Mouse (Mus musculus) macrophage (primary cell): Measurements from ENCODE around the gene Aunip. TPM values are rescaled to one million over a fixed set of nuclear protein-coding genes. Genes with fewer than 3 reads are reported as not detected.
A peak's percentile ranks its signal among the peaks of the same experiment; 100 is the strongest.

Source experiments
- H3K27ac ChIP-seq: fragments of 350-480 bp; formaldehyde crosslinking; 2 replicates; pipeline ENCODE4 v1.9.0; 2021
- H3K36me3 ChIP-seq: fragments of 350-480 bp; formaldehyde crosslinking; 2 replicates; pipeline ENCODE4 v1.9.0; 2021; ENCODE audit errors: inconsistent target
- H3K4me3 ChIP-seq: fragments of 350-480 bp; formaldehyde crosslinking; 2 replicates; pipeline ENCODE4 v1.9.0; 2021; ENCODE audit errors: inconsistent target
- H3K79me2 ChIP-seq: fragments of 350-480 bp; formaldehyde crosslinking; 2 replicates; pipeline ENCODE4 v1.9.0; 2021; ENCODE audit errors: inconsistent target
- WGBS: methylation state at CpG from one replicate; pipeline ENCODE4 v1.1.7; 2026; ENCODE audit warnings: inconsistent platforms; ENCODE audit not compliant: missing documents; 5-methylcytosine and 5-hydroxymethylcytosine counted together
- polyA plus RNA-seq: library from polyadenylated mRNA; stranded (reverse); fragments of 250-400 nt; gene quantifications from 3 replicates; pipeline ENCODE4 v1.2.4, GENCODE M21; 2018; ENCODE audit warnings: inconsistent platforms
- total RNA-seq, 78 experiments: library from RNA; depleted of rRNA; stranded (reverse); fragments of 250-400 nt; gene quantifications; 1 replicate in 9 of 78; 2 replicates in 24 of 78; 3 replicates in 43 of 78; 4 replicates in 2 of 78; pipeline ENCODE4 v1.2.4; 2018; ENCODE audit warnings: inconsistent platforms in 56 of 78

Gene Aunip
- 1 to 10 TPM in 4 of 26 experiments, under 1 TPM in 8, not detected in 14; 0.58 to 2.0 (median 0.75) TPM for total RNA-seq (2018; cell fraction: chromatin; rRNA removed)
- 1 to 10 TPM in 3 of 26 experiments, under 1 TPM in 23; 0.09 to 1.3 (median 0.68) TPM for total RNA-seq (2018; cell fraction: cytosol; rRNA removed)
- 1 to 10 TPM in 5 of 26 experiments, under 1 TPM in 11, not detected in 10; 0.39 to 7.2 (median 0.76) TPM for total RNA-seq (2018; cell fraction: nucleus; rRNA removed)
- 0.18 to 6.2 TPM (median 1.8 TPM) in 3 replicates for polyA plus RNA-seq

GRCm38 (mm10) chr4:134510845-134511411 is at the start of gene Aunip:
Gene Aunip, plus strand, starts transcription at chr4:134510999.
- peak within 1 kb of the TSS; percentile 55 for H3K4me3 ChIP-seq
- H3K36me3 ChIP-seq, result peaks cover 13% of the 10 kb centered on the region
- peak within 1 kb of the TSS; percentile 48 for H3K27ac ChIP-seq
- under 1% methylated on average over 42 of the region's 42 CpGs for WGBS
- peaks cover 56% of the 10 kb centered on the region for H3K79me2 ChIP-seq

GRCm38 (mm10) chr4:134461252-134461651 is 49.5 kb upstream of the Aunip start:
- no peaks in the 10 kb centered on the region for H3K79me2 ChIP-seq
- WGBS, result 85% methylated on average over 5 of the region's 5 CpGs
- H3K4me3 ChIP-seq, result no peak overlapping the region
- H3K36me3 ChIP-seq, result no peaks in the 10 kb centered on the region
- H3K27ac ChIP-seq, result no peak overlapping the region

GRCm38 (mm10) chr4:134465789-134466188 is 45.0 kb upstream of the Aunip start:
- 93% methylated on average over 12 of the region's 12 CpGs for WGBS
- H3K4me3 ChIP-seq, result no peak overlapping the region
- H3K79me2 ChIP-seq, result peaks cover 17% of the 10 kb centered on the region
- no peaks in the 10 kb centered on the region for H3K36me3 ChIP-seq
- no peak overlapping the region for H3K27ac ChIP-seq

GRCm38 (mm10) chr4:134466381-134467262 is 44.2 kb upstream of the Aunip start:
- no peaks in the 10 kb centered on the region for H3K36me3 ChIP-seq
- WGBS, result 86% methylated on average over 11 of the region's 11 CpGs
- peaks cover 23% of the 10 kb centered on the region for H3K79me2 ChIP-seq
- no peak overlapping the region for H3K4me3 ChIP-seq
- no peak overlapping the region for H3K27ac ChIP-seq

GRCm38 (mm10) chr4:134467435-134468214 is 43.2 kb upstream of the Aunip start:
- peaks cover 23% of the 10 kb centered on the region for H3K79me2 ChIP-seq
- H3K27ac ChIP-seq, result peak overlapping the region; percentile 22; the same call in 1 of the 2 replicates
- under 1% methylated on average over 31 of the region's 31 CpGs for WGBS
- no peaks in the 10 kb centered on the region for H3K36me3 ChIP-seq
- H3K4me3 ChIP-seq, result peak overlapping the region; percentile 49

GRCm38 (mm10) chr4:134468215-134468575 is 42.6 kb upstream of the Aunip start, which contains the start of gene Stmn1:
Gene Stmn1, plus strand, starts transcription at chr4:134468320.
- peak within 1 kb of the TSS; percentile 63 for H3K27ac ChIP-seq
- H3K36me3 ChIP-seq, result no peaks in the 10 kb centered on the region
- WGBS, result 0% methylated on average over 25 of the region's 31 CpGs
- H3K79me2 ChIP-seq, result peaks cover 23% of the 10 kb centered on the region
- H3K4me3 ChIP-seq, result peak within 1 kb of the TSS; percentile 49

- peak overlapping the region; percentile 49 for H3K4me3 ChIP-seq
- peak overlapping the region; percentile 63 for H3K27ac ChIP-seq
- WGBS, result under 1% methylated on average over 63 of the region's 68 CpGs
- peaks cover 23% of the 10 kb centered on the region for H3K79me2 ChIP-seq
- 0 out of 2 replicates have a peak, but pooled peaks cover under 1% of the 10 kb centered on the region for H3K36me3 ChIP-seq
These were observed 42.1 kb upstream of the Aunip start for GRCm38 (mm10) chr4:134468578-134469266.

GRCm38 (mm10) chr4:134469341-134469796 is 41.4 kb upstream of the Aunip start:
- Histone ChIP-seq H3K4me3 (peak overlapping the region; percentile 36), H3K79me2 (peaks cover 23% of the 10 kb centered on the region), H3K27ac (peak overlapping the region; percentile 63), H3K36me3 (peaks cover 6% of the 10 kb centered on the region; the same call in 1 of the 2 replicates)
- WGBS, result 11% methylated on average over 3 of the region's 6 CpGs

- Histone ChIP-seq H3K4me3 (peak overlapping the region; percentile 36), H3K79me2 (peaks cover 23% of the 10 kb centered on the region), H3K27ac (peak overlapping the region; percentile 63; the same call in 1 of the 2 replicates), H3K36me3 (peaks cover 6% of the 10 kb centered on the region; the same call in 1 of the 2 replicates)
- 61% methylated on average over 3 of the region's 3 CpGs for WGBS
These were observed 40.8 kb upstream of the Aunip start for GRCm38 (mm10) chr4:134469985-134470384.

- Histone ChIP-seq H3K79me2 (peaks cover 23% of the 10 kb centered on the region), H3K27ac (no peak overlapping the region), H3K4me3 (no peak overlapping the region), H3K36me3 (peaks cover 6% of the 10 kb centered on the region; the same call in 1 of the 2 replicates)
These were observed 39.3 kb upstream of the Aunip start for GRCm38 (mm10) chr4:134471469-134471868.

- 88% methylated on average over 4 of the region's 4 CpGs for WGBS
- H3K79me2 ChIP-seq, result peaks cover 23% of the 10 kb centered on the region
- no peak overlapping the region for H3K4me3 ChIP-seq
- H3K36me3 ChIP-seq, result peaks cover 6% of the 10 kb centered on the region; the same call in 1 of the 2 replicates
- H3K27ac ChIP-seq, result no peak overlapping the region
These were observed 37.0 kb upstream of the Aunip start for GRCm38 (mm10) chr4:134473764-134474163.

- 92% methylated on average over 8 of the region's 8 CpGs for WGBS
- H3K79me2 ChIP-seq, result peaks cover 22% of the 10 kb centered on the region
- no peak overlapping the region for H3K27ac ChIP-seq
- H3K4me3 ChIP-seq, result no peak overlapping the region
- peaks cover 6% of the 10 kb centered on the region; the same call in 1 of the 2 replicates for H3K36me3 ChIP-seq
These were observed 36.6 kb upstream of the Aunip start for GRCm38 (mm10) chr4:134474240-134474639.

GRCm38 (mm10) chr4:134476899-134477298 is 33.9 kb upstream of the Aunip start:
- WGBS, result 88% methylated on average over 8 of the region's 8 CpGs
- no peak overlapping the region for H3K4me3 ChIP-seq
- no peak overlapping the region for H3K27ac ChIP-seq
- H3K36me3 ChIP-seq, result peaks cover 6% of the 10 kb centered on the region; the same call in 1 of the 2 replicates
- no peaks in the 10 kb centered on the region for H3K79me2 ChIP-seq
